Mouse (Mus musculus) hindbrain, embryonic 16.5 days (tissue): Measurements from ENCODE around the gene Nsmce1. TPM values are rescaled to one million over a fixed set of nuclear protein-coding genes. Genes with fewer than 3 reads are reported as not detected.

Experiments used
- ATAC-seq: fragments of 200-750 bp; cut with Nextera tagmentation; 2 replicates; pipeline ENCODE4 v1.8.0; 2017; ENCODE audit warnings: moderate TSS enrichment, moderate library complexity
- H3K27ac ChIP-seq: fragments of 300-500 bp; sonication (generic); 2 replicates; pipeline ENCODE4 v1.5.1; 2014; ENCODE audit warnings: low read depth, mild to moderate bottlenecking, control low read depth, low read length, moderate library complexity
- H3K27me3 ChIP-seq: fragments of 300-500 bp; sonication (generic); replicated peaks from 2 replicates; pipeline ENCODE4 v1.6.1; 2014; ENCODE audit warnings: low read length; ENCODE audit not compliant: control insufficient read depth, insufficient read depth
- H3K36me3 ChIP-seq: fragments of 300-500 bp; sonication (generic); 2 replicates; pipeline ENCODE4 v1.6.1; 2014; ENCODE audit warnings: mild to moderate bottlenecking, low read length, moderate library complexity, mixed read lengths; ENCODE audit not compliant: control insufficient read depth, insufficient read depth
- H3K4me1 ChIP-seq: fragments of 300-500 bp; sonication (generic); 2 replicates; pipeline ENCODE4 v1.6.1; 2014; ENCODE audit warnings: low read depth, low read length; ENCODE audit not compliant: control insufficient read depth, insufficient read depth
- H3K4me2 ChIP-seq: fragments of 300-500 bp; sonication (generic); 2 replicates; pipeline ENCODE4 v1.6.1; 2014; ENCODE audit warnings: mild to moderate bottlenecking, low read length, control low read depth, moderate library complexity
- H3K4me3 ChIP-seq: fragments of 300-500 bp; sonication (generic); 2 replicates; pipeline ENCODE4 v1.5.1; 2014; ENCODE audit warnings: mild to moderate bottlenecking, low read length, control low read depth, moderate library complexity
- H3K9ac ChIP-seq: fragments of 300-500 bp; sonication (generic); 2 replicates; pipeline ENCODE4 v1.6.1; 2014; ENCODE audit warnings: low read depth, mild to moderate bottlenecking, control low read depth, low read length, moderate library complexity
- H3K9me3 ChIP-seq: fragments of 300-500 bp; sonication (generic); 2 replicates; pipeline ENCODE4 v1.6.1; 2014; ENCODE audit warnings: mild to moderate bottlenecking, low read length, moderate library complexity; ENCODE audit not compliant: control insufficient read depth
- WGBS: fragments of 180-500 bp; shearing (Covaris S2); extraction: QIAGEN DNeasy Blood & Tissue Kit; methylation state at CpG from one replicate; pipeline ENCODE4 v1.1.7; 2014; 5-methylcytosine and 5-hydroxymethylcytosine counted together
- polyA plus RNA-seq: library from polyadenylated mRNA; unstranded; fragments of >200 nt; fragmentation: Nextera tagmentation; extraction: Ambion mirVana; gene quantifications from 2 replicates; pipeline ENCODE4 v1.2.1, GENCODE M21; 2015

Nsmce1 gene
- polyA plus RNA-seq, 1 experiment from 2014 or later, result 85.4 TPM

DNA sequence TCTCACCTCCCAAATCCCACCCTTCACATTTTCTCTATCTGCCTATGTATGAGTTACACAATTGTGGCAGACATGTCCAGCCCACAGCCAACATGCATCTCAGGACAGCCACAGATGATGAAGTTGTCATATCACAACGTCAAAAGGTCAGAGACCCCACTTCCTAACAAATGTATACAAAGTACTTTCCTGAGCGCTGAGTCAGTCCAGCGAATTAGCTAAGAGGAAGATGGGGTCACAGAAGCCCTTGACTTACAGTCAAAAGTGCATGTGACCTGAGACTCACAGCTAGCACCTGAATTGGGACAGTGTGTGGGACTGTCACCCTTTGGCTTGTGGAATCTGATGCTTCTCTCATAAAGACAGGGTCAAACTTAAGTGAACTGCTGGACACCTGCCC lies 9.1 kb downstream of the Nsmce1 start:
- WGBS, result 90% methylated on average over 3 of the region's 3 CpGs
- H3K9ac ChIP-seq, result no peak overlapping the region
- H3K27me3 ChIP-seq, result no peaks in the 10 kb centered on the region
- H3K4me2 ChIP-seq, result no peak overlapping the region
- no peaks in the 10 kb centered on the region for H3K4me1 ChIP-seq
- peaks cover 3% of the 10 kb centered on the region for H3K36me3 ChIP-seq
- ATAC-seq, result no peak
- no peak overlapping the region for H3K4me3 ChIP-seq
- no peaks in the 10 kb centered on the region for H3K9me3 ChIP-seq
- no peak overlapping the region for H3K27ac ChIP-seq

DNA sequence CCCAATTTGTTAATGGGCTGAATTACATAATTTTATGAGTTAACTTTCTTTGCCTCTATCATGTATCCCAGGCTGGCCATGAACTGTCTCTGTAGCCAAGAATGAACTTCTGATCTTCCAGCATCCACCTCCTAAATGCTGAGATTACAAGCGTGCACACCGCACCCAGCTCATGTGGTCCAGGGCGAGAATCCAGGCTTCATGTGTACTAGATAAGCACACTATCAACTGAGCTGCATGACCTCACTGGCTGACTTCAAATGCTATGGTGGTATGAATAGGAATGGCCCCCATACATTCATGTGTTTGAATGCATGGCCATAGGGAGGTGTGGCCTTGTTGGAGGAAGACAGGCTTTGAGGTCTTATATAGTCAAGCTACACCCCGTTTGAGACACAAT lies 10.9 kb downstream of the Nsmce1 start:
- 96% methylated on average over 4 of the region's 4 CpGs for WGBS
- Histone ChIP-seq H3K27ac (no peak overlapping the region), H3K4me3 (no peak overlapping the region), H3K4me2 (no peak overlapping the region), H3K4me1 (peaks cover 1% of the 10 kb centered on the region; the same call in 1 of the 2 replicates), H3K9me3 (no peaks in the 10 kb centered on the region), H3K36me3 (peaks cover 3% of the 10 kb centered on the region; the same call in 1 of the 2 replicates), H3K9ac (no peak overlapping the region), H3K27me3 (no peaks in the 10 kb centered on the region)
- ATAC-seq, result no peak

- Histone ChIP-seq H3K27me3 (no peaks in the 10 kb centered on the region), H3K27ac (no peak overlapping the region), H3K4me1 (peaks cover 7% of the 10 kb centered on the region), H3K36me3 (peaks cover 3% of the 10 kb centered on the region; the same call in 1 of the 2 replicates), H3K4me2 (no peak overlapping the region), H3K9me3 (no peaks in the 10 kb centered on the region), H3K4me3 (no peak overlapping the region), H3K9ac (no peak overlapping the region)
- WGBS, result 84% methylated on average over 7 of the region's 7 CpGs
- ATAC-seq, result no peak
Observed at GRCm38 (mm10) chr7:125478391-125478984, 12.9 kb downstream of the Nsmce1 start.

DNA sequence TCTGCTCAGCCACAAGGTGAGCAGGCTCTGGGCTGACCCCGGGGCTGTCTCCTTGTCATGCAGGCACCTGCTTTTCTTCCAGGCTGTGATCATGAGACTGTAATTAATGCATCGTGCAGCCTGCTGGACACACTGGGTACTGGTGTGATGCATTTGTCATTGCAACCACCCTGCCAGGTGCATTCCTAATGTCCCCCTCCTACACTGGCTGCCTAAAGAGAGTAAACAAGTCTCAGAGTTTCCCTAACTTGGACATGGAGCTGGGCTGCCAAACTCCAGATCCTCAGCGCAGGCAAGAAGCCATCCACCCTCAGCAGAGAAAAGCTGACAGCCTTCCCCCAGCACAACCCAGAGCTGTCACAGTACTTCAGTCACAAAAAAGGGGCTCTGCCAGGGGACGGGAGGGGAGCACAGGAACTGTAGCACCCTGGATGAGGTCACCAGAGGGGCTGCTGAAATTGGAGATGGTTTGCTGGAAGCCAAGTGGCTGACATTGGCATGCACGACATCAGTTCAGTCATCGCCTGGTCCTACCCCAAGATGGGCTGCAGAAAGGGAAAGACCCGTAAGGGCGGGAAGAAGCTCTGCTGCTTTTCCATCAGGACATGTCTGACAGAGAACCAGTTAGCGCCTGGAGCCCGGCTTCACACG lies 15.7 kb downstream of the Nsmce1 start:
- Histone ChIP-seq H3K9me3 (no peaks in the 10 kb centered on the region), H3K9ac (no peak overlapping the region), H3K4me1 (peaks cover 14% of the 10 kb centered on the region), H3K27me3 (no peaks in the 10 kb centered on the region), H3K4me2 (no peak overlapping the region), H3K36me3 (peaks cover 3% of the 10 kb centered on the region; the same call in 1 of the 2 replicates), H3K27ac (peak overlapping the region; percentile 19), H3K4me3 (no peak overlapping the region)
- WGBS, result 52% methylated on average over 11 of the region's 11 CpGs
- ATAC-seq, result peak; percentile 67

GRCm38 (mm10) chr7:125474535-125474934 lies 16.9 kb downstream of the Nsmce1 start:
- H3K9ac ChIP-seq, result no peak overlapping the region
- no peaks in the 10 kb centered on the region for H3K9me3 ChIP-seq
- no peak overlapping the region for H3K4me2 ChIP-seq
- H3K4me1 ChIP-seq, result peaks cover 14% of the 10 kb centered on the region
- no peaks in the 10 kb centered on the region for H3K27me3 ChIP-seq
- no peak overlapping the region for H3K4me3 ChIP-seq
- no peak overlapping the region for H3K27ac ChIP-seq
- H3K36me3 ChIP-seq, result peaks cover 3% of the 10 kb centered on the region; the same call in 1 of the 2 replicates
- 82% methylated on average over 4 of the region's 4 CpGs for WGBS
- ATAC-seq, result no peak

DNA sequence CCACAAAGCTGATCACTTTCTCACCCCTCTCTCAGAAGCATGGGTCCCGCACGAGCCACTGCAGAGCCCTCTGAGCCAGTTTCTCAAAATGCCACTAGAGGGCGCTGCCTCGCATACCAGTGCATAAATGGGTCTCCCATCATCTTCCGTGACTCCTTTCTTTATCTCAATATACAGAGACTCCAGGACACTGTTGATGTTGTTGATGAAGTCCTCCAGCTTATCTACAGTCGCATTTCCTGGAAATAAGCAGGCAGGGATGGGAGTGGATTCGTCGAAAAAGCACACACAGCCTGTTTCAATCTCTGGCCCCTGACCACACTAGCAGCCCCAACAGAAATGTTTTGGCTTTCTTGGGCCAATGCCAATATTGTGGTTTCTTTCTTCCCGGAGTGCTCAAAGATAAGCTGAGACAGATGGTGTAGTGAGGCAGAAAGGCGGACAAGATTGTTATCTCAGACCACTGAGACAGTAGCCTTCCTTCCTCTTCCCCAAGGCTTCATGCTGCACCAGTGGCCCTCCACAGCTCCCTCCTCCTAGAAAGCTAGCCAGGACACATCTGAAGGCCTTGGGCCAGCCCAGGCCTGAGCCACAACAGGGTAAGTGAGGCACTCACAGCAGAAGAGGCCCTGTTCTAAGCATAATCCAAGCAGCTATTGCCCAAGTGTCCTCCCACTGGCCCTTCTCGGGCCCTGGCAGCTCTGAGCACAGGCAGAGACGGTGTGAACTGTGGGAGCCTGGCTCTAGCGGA lies 19.2 kb downstream of the Nsmce1 start:
- Histone ChIP-seq H3K9ac (no peak overlapping the region), H3K4me3 (no peak overlapping the region), H3K36me3 (peaks cover 16% of the 10 kb centered on the region), H3K9me3 (no peaks in the 10 kb centered on the region), H3K27ac (peak overlapping the region; percentile 66), H3K27me3 (no peaks in the 10 kb centered on the region), H3K4me1 (peaks cover 14% of the 10 kb centered on the region), H3K4me2 (peak overlapping the region; percentile 10; the same call in 1 of the 2 replicates)
- peak; percentile 69 for ATAC-seq
- 34% methylated on average over 13 of the region's 13 CpGs for WGBS

DNA sequence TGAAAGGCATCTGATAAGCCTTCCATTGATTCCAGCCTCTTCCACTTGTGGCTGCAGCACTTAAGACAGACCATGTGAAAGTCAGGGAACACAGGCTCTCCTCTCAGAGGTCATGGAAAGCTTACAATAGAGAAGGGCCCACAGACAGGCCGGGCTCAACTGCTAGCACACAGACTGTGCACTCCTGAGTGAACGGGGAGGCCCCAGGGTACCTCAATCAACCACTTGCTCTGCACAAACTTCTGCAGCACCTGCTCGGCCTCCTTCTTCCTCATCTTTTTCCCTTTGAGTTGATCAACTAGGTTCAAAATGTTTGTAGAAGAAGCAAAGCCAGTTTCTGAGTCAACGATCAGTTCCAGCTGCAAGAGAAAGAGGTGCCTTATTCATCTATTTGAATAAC lies 20.5 kb downstream of the Nsmce1 start:
- Histone ChIP-seq H3K27ac (no peak overlapping the region), H3K36me3 (peaks cover 27% of the 10 kb centered on the region), H3K9me3 (no peaks in the 10 kb centered on the region), H3K4me3 (no peak overlapping the region), H3K4me2 (no peak overlapping the region), H3K27me3 (no peaks in the 10 kb centered on the region), H3K4me1 (peaks cover 14% of the 10 kb centered on the region), H3K9ac (no peak overlapping the region)
- 86% methylated on average over 4 of the region's 4 CpGs for WGBS
- ATAC-seq, result no peak

- H3K4me3 ChIP-seq, result no peak overlapping the region
- H3K4me2 ChIP-seq, result no peak overlapping the region
- no peaks in the 10 kb centered on the region for H3K9me3 ChIP-seq
- H3K4me1 ChIP-seq, result peaks cover 9% of the 10 kb centered on the region
- no peaks in the 10 kb centered on the region for H3K27me3 ChIP-seq
- no peak overlapping the region for H3K27ac ChIP-seq
- no peak overlapping the region for H3K9ac ChIP-seq
- 0 out of 2 replicates have a peak, but pooled peaks have one; percentile 58 for ATAC-seq
- peaks cover 30% of the 10 kb centered on the region for H3K36me3 ChIP-seq
- 26% methylated on average over 5 of the region's 5 CpGs for WGBS
Observed at GRCm38 (mm10) chr7:125469937-125470336, 21.5 kb downstream of the Nsmce1 start.

DNA sequence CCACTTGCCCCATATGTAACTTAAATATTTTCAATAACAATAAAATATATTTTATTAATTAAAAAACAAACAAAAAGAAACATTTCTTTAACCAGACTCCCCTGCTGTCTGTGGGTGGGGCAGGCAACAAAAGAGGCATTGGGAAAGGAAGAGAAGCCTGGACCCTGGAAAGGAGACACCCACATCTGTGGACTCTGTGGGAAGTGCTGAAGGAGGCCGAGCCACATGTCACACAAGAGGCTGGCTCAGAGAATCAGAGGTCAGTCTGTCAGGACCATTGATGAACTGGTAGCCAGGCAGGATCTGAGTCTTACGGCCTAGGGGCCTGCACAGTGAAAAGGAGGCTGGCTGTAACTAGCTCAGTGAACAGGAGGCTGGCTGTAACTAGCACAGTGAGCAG lies 29.2 kb downstream of the Nsmce1 start:
- WGBS, result 30% methylated on average over 2 of the region's 2 CpGs
- ATAC-seq, result no peak

More for the DNA sequence above, 29.2 kb downstream of the Nsmce1 start:
- no peak overlapping the region for H3K4me3 ChIP-seq
- H3K9me3 ChIP-seq, result no peaks in the 10 kb centered on the region
- H3K9ac ChIP-seq, result no peak overlapping the region
- no peaks in the 10 kb centered on the region for H3K27me3 ChIP-seq
- H3K36me3 ChIP-seq, result peaks cover 15% of the 10 kb centered on the region
- H3K27ac ChIP-seq, result no peak overlapping the region
- H3K4me2 ChIP-seq, result no peak overlapping the region
- H3K4me1 ChIP-seq, result no peaks in the 10 kb centered on the region
